Mouse (Mus musculus) liver, adult 10 weeks (tissue): Measurements from ENCODE around the gene Vmn2r12. TPM values are rescaled to one million over a fixed set of nuclear protein-coding genes. Genes with fewer than 3 reads are reported as not detected.

Experiments
- polyA plus RNA-seq: library from polyadenylated mRNA; stranded (reverse); fragments of 350-450 nt; fragmentation: Illumina TruSeq; extraction: RNeasy Lipid Tissue Mini Kit (QIAGEN cat#74804); gene quantifications from one replicate; pipeline ENCODE4 v1.2.3, GENCODE M21; 2014; ENCODE audit warnings: low read depth, low replicate concordance

Gene Vmn2r12
- not detected for polyA plus RNA-seq

DNA sequence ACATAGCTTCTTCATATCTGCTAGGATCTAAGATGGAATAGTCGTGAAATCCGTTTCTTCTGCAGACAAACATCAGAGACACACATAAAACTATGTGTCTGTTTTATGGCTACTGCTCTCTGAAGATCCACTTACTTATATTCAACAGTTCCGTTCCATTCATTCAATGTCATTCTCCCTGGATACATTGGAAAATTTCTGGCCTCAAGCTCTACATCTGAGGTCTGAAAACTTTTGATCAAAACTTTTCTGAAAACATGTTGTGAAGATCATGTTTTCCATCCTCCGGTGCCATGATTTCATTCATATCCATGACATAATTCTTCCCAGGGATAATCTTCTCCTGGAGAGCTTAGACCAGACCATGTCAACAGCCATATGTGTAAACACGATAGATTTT is at the start of gene Vmn2r12:
TSS of gene Vmn2r12 (minus strand) at position 101 of the 400 bp plus-strand sequence.

GRCm38 (mm10) chr5:109059469-109059868 is 38.3 kb downstream of the Vmn2r12 start, which contains the start of gene Vmn2r11:
Vmn2r11 (minus strand) TSS chr5:109059569.

Other genes starting within 250 kb of the Vmn2r12 start
- gene Vmn2r9, start 245.3 kb downstream of the Vmn2r12 start, polyA plus RNA-seq, result not detected
- gene Vmn2r10, start 91.4 kb downstream of the Vmn2r12 start, polyA plus RNA-seq, result not detected
- not detected for gene Vmn2r11, start 38.4 kb downstream of the Vmn2r12 start, polyA plus RNA-seq
- gene Vmn2r13, start 94.2 kb upstream of the Vmn2r12 start, polyA plus RNA-seq, result not detected
- not detected for gene Vmn2r14, start 126.8 kb upstream of the Vmn2r12 start, polyA plus RNA-seq
- not detected for gene Vmn2r15, start 199.7 kb upstream of the Vmn2r12 start, polyA plus RNA-seq
- gene Vmn2r16, start 232.2 kb upstream of the Vmn2r12 start, polyA plus RNA-seq, result not detected